Mouse (Mus musculus): ENCODE data around the gene Pllp. TPM values are rescaled to one million over a fixed set of nuclear protein-coding genes. Genes with fewer than 3 reads are reported as not detected.

Gene Pllp
- total and polyA plus RNA-seq, 2 experiments, result 8.1 to 41.8 TPM

GRCm38 (mm10) chr8:94694701-94695100, 1.4 kb downstream of the Pllp start:
- H3K27me3 ChIP-seq (ENCODE audit: control insufficient read depth, insufficient read depth, low read length), result no peaks in the 10 kb centered on the region
- WGBS, result 32% methylated on average over 6 of the region's 6 CpGs
- H3K27ac ChIP-seq (replicated peaks; ENCODE audit: insufficient read depth, low read depth, low read length), result no peak overlapping the region
- DNase-seq (ENCODE audit: extremely low read depth, low read depth, low spot score), result no peak
- no peaks in the 10 kb centered on the region for H3K36me3 ChIP-seq (ENCODE audit: control insufficient read depth, insufficient read depth, low read length)
- peaks cover 9% of the 10 kb centered on the region for H3K4me1 ChIP-seq (ENCODE audit: control insufficient read depth, insufficient read depth, low read length)
- H3K9ac ChIP-seq (ENCODE audit: low read depth, low read length), result no peak overlapping the region
- TF ChIP-seq CTCF (IDR thresholded peaks at IDR 0.05; ENCODE audit: low read depth, low read length) (no peak), POLR2A (IDR thresholded peaks at IDR 0.05; ENCODE audit: extremely low read depth, insufficient read depth, low read length) (no peak)
- peak overlapping the region; percentile 7; the same call in 1 of the 2 replicates for H3K4me3 ChIP-seq (ENCODE audit: insufficient read depth, low read depth, low read length)
- peaks cover 25% of the 10 kb centered on the region; the same call in 1 of the 2 replicates for H3K79me2 ChIP-seq (ENCODE audit: control insufficient read depth, insufficient read depth, low read length)

DNA sequence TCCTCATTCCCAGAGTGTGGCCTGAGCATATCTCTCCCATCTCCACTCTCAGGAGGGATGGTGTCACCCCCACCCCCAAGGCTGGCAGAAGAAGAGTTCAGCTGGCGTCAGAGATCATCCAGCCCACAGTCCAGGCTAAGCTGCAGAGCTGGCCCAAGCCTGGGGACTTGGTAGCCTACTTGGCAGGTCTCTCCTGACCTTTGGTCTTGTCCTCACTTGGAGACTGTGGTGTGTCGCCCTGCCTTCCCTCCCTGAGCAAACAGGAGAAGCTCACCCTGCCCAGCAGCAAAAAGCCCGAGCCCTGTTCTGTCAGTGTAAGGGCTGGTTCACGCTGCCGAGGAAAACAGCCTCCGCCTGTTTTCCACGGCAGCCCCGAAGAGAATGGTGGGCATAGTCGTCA, 10.1 kb downstream of the Pllp start:
- TF ChIP-seq CTCF (IDR thresholded peaks at IDR 0.05; ENCODE audit: low read depth, low read length) (no peak), POLR2A (IDR thresholded peaks at IDR 0.05; ENCODE audit: extremely low read depth, insufficient read depth, low read length) (no peak)
- Histone ChIP-seq H3K27me3 (ENCODE audit: control insufficient read depth, insufficient read depth, low read length) (no peaks in the 10 kb centered on the region), H3K4me3 (ENCODE audit: insufficient read depth, low read depth, low read length) (no peak overlapping the region), H3K27ac (replicated peaks; ENCODE audit: insufficient read depth, low read depth, low read length) (peak overlapping the region; percentile 65), H3K79me2 (ENCODE audit: control insufficient read depth, insufficient read depth, low read length) (peaks cover 19% of the 10 kb centered on the region; the same call in 1 of the 2 replicates), H3K9ac (ENCODE audit: low read depth, low read length) (peak overlapping the region; percentile 34; the same call in 1 of the 2 replicates), H3K4me1 (ENCODE audit: control insufficient read depth, insufficient read depth, low read length) (peaks cover 12% of the 10 kb centered on the region), H3K36me3 (ENCODE audit: control insufficient read depth, insufficient read depth, low read length) (no peaks in the 10 kb centered on the region)
- 30% methylated on average over 9 of the region's 9 CpGs for WGBS
- DNase-seq (ENCODE audit: extremely low read depth, low read depth, low spot score), result peak; percentile 98

DNA sequence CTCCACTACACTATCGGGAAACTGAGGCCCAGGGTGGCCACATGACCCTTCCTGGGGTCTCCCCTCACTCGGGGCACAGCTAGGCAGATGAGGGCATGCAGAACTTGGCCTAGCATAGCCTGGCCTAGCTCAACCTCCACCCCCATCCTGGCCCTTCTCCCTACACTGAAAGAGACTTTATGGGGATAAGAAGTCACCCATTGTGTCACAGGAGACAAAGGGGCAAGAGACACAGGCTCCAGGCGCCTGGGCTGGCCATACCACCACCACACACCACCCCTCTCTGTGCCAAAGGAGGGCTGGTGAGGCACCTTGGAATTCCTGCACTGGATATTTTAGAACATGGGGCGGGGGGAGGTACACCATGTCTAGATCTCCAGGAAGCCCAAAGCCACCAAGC, 11.8 kb downstream of the Pllp start:
- Histone ChIP-seq H3K79me2 (ENCODE audit: control insufficient read depth, insufficient read depth, low read length) (peaks cover 17% of the 10 kb centered on the region; the same call in 1 of the 2 replicates), H3K27ac (replicated peaks; ENCODE audit: insufficient read depth, low read depth, low read length) (no peak overlapping the region), H3K4me1 (ENCODE audit: control insufficient read depth, insufficient read depth, low read length) (peaks cover 12% of the 10 kb centered on the region), H3K27me3 (ENCODE audit: control insufficient read depth, insufficient read depth, low read length) (no peaks in the 10 kb centered on the region), H3K9ac (ENCODE audit: low read depth, low read length) (no peak overlapping the region), H3K36me3 (ENCODE audit: control insufficient read depth, insufficient read depth, low read length) (no peaks in the 10 kb centered on the region), H3K4me3 (ENCODE audit: insufficient read depth, low read depth, low read length) (no peak overlapping the region)
- WGBS, result 93% methylated on average over 4 of the region's 4 CpGs
- TF ChIP-seq POLR2A (IDR thresholded peaks at IDR 0.05; ENCODE audit: extremely low read depth, insufficient read depth, low read length) (no peak), CTCF (IDR thresholded peaks at IDR 0.05; ENCODE audit: low read depth, low read length) (no peak)
- DNase-seq (ENCODE audit: extremely low read depth, low read depth, low spot score), result no peak

GRCm38 (mm10) chr8:94682732-94683524, 13.2 kb downstream of the Pllp start:
- peak; percentile 57 for DNase-seq (ENCODE audit: extremely low read depth, low read depth, low spot score)
- H3K9ac ChIP-seq (ENCODE audit: low read depth, low read length), result no peak overlapping the region
- peaks cover 16% of the 10 kb centered on the region; the same call in 1 of the 2 replicates for H3K79me2 ChIP-seq (ENCODE audit: control insufficient read depth, insufficient read depth, low read length)
- H3K4me3 ChIP-seq (ENCODE audit: insufficient read depth, low read depth, low read length), result no peak overlapping the region
- no peaks in the 10 kb centered on the region for H3K36me3 ChIP-seq (ENCODE audit: control insufficient read depth, insufficient read depth, low read length)
- no peak overlapping the region for H3K27ac ChIP-seq (replicated peaks; ENCODE audit: insufficient read depth, low read depth, low read length)
- WGBS, result 62% methylated on average over 16 of the region's 16 CpGs
- peaks cover 12% of the 10 kb centered on the region for H3K4me1 ChIP-seq (ENCODE audit: control insufficient read depth, insufficient read depth, low read length)
- H3K27me3 ChIP-seq (ENCODE audit: control insufficient read depth, insufficient read depth, low read length), result no peaks in the 10 kb centered on the region
- TF ChIP-seq POLR2A (IDR thresholded peaks at IDR 0.05; ENCODE audit: extremely low read depth, insufficient read depth, low read length) (no peak), CTCF (IDR thresholded peaks at IDR 0.05; ENCODE audit: low read depth, low read length) (no peak)

- TF ChIP-seq CTCF (IDR thresholded peaks at IDR 0.05; ENCODE audit: low read depth, low read length), result peak; percentile 24; the same call in 1 of the 2 replicates
- TF ChIP-seq POLR2A (IDR thresholded peaks at IDR 0.05; ENCODE audit: extremely low read depth, insufficient read depth, low read length), result no peak
- Histone ChIP-seq H3K4me3 (ENCODE audit: insufficient read depth, low read depth, low read length) (no peak overlapping the region), H3K27me3 (ENCODE audit: control insufficient read depth, insufficient read depth, low read length) (no peaks in the 10 kb centered on the region), H3K27ac (replicated peaks; ENCODE audit: insufficient read depth, low read depth, low read length) (no peak overlapping the region), H3K36me3 (ENCODE audit: control insufficient read depth, insufficient read depth, low read length) (peaks cover 2% of the 10 kb centered on the region; the same call in 1 of the 2 replicates), H3K9ac (ENCODE audit: low read depth, low read length) (no peak overlapping the region), H3K4me1 (ENCODE audit: control insufficient read depth, insufficient read depth, low read length) (peaks cover 5% of the 10 kb centered on the region; the same call in 1 of the 2 replicates), H3K79me2 (ENCODE audit: control insufficient read depth, insufficient read depth, low read length) (peaks cover 15% of the 10 kb centered on the region; the same call in 1 of the 2 replicates)
- no peak for DNase-seq (ENCODE audit: extremely low read depth, low read depth, low spot score)
- WGBS, result 92% methylated on average over 3 of the region's 3 CpGs
These were observed 15.7 kb downstream of the Pllp start for GRCm38 (mm10) chr8:94680414-94680813.

- H3K4me1 ChIP-seq (ENCODE audit: control insufficient read depth, insufficient read depth, low read length), result peaks cover 5% of the 10 kb centered on the region; the same call in 1 of the 2 replicates
- H3K79me2 ChIP-seq (ENCODE audit: control insufficient read depth, insufficient read depth, low read length), result peaks cover under 1% of the 10 kb centered on the region; the same call in 1 of the 2 replicates
- no peak overlapping the region for H3K4me3 ChIP-seq (ENCODE audit: insufficient read depth, low read depth, low read length)
- no peak overlapping the region for H3K9ac ChIP-seq (ENCODE audit: low read depth, low read length)
- no peak overlapping the region for H3K27ac ChIP-seq (replicated peaks; ENCODE audit: insufficient read depth, low read depth, low read length)
- WGBS, result 19% methylated on average over 9 of the region's 9 CpGs
- H3K36me3 ChIP-seq (ENCODE audit: control insufficient read depth, insufficient read depth, low read length), result peaks cover 5% of the 10 kb centered on the region; the same call in 1 of the 2 replicates
- TF ChIP-seq POLR2A (IDR thresholded peaks at IDR 0.05; ENCODE audit: extremely low read depth, insufficient read depth, low read length) (no peak), CTCF (IDR thresholded peaks at IDR 0.05; ENCODE audit: low read depth, low read length) (no peak)
- no peak for DNase-seq (ENCODE audit: extremely low read depth, low read depth, low spot score)
- no peaks in the 10 kb centered on the region for H3K27me3 ChIP-seq (ENCODE audit: control insufficient read depth, insufficient read depth, low read length)
These were observed 17.5 kb downstream of the Pllp start for GRCm38 (mm10) chr8:94678582-94678981.
